Mouse (Mus musculus) lung, postnatal 0 days (tissue): ENCODE measurements around the gene Ifrd2. TPM values are rescaled to one million over a fixed set of nuclear protein-coding genes. Genes with fewer than 3 reads are reported as not detected.

Source experiments
- ATAC-seq: fragments of 200-750 bp; cut with Nextera tagmentation; 2 replicates; pipeline ENCODE4 v1.8.0; 2017; ENCODE audit warnings: moderate library complexity
- DNase-seq: peaks from one replicate; pipeline ENCODE4 v3.0.0-alpha.2; 2016; ENCODE audit warnings: low spot score
- H3K27ac ChIP-seq: fragments of 300-500 bp; sonication (generic); 2 replicates; pipeline ENCODE4 v1.5.1; 2014; ENCODE audit warnings: antibody characterized with exemption, mild to moderate bottlenecking, low read length, mixed read lengths
- H3K27me3 ChIP-seq: fragments of 300-500 bp; sonication (generic); replicated peaks from 2 replicates; pipeline ENCODE4 v1.6.1; 2014; ENCODE audit warnings: low read length, mixed read lengths; ENCODE audit not compliant: insufficient read depth
- H3K36me3 ChIP-seq: fragments of 300-500 bp; sonication (generic); 2 replicates; pipeline ENCODE4 v1.6.1; 2014; ENCODE audit warnings: low read length, mixed read lengths; ENCODE audit not compliant: insufficient read depth
- H3K4me1 ChIP-seq: fragments of 300-500 bp; sonication (generic); 2 replicates; pipeline ENCODE4 v1.6.1; 2014; ENCODE audit warnings: antibody characterized with exemption, low read depth, low read length, mixed read lengths; ENCODE audit not compliant: insufficient read depth
- H3K4me2 ChIP-seq: fragments of 300-500 bp; sonication (generic); replicated peaks from 2 replicates; pipeline ENCODE4 v1.6.1; 2014; ENCODE audit warnings: low read depth, mild to moderate bottlenecking, low read length, moderate library complexity, mixed read lengths
- H3K4me3 ChIP-seq: fragments of 300-500 bp; sonication (generic); 2 replicates; pipeline ENCODE4 v1.5.1; 2014; ENCODE audit warnings: low read depth, low read length
- H3K9ac ChIP-seq: fragments of 300-500 bp; sonication (generic); replicated peaks from 2 replicates; pipeline ENCODE4 v1.6.1; 2014; ENCODE audit warnings: low read depth, mild to moderate bottlenecking
- H3K9me3 ChIP-seq: fragments of 300-500 bp; sonication (generic); 2 replicates; pipeline ENCODE4 v1.6.1; 2016; ENCODE audit warnings: low read length, mixed read lengths
- CTCF ChIP-seq: IDR thresholded peaks from 2 replicates; pipeline ENCODE4 v1.5.1; 2016; ENCODE audit warnings: antibody characterized with exemption, mild to moderate bottlenecking
- EP300 ChIP-seq: IDR thresholded peaks from 2 replicates; pipeline ENCODE4 v1.6.1; 2016; ENCODE audit warnings: antibody characterized with exemption, mild to moderate bottlenecking, control low read depth
- WGBS: fragments of 180-500 bp; shearing (Covaris S2); extraction: QIAGEN DNeasy Blood & Tissue Kit; methylation state at CpG from one replicate; pipeline ENCODE4 v1.1.7; 2014; 5-methylcytosine and 5-hydroxymethylcytosine counted together
- polyA plus RNA-seq: library from polyadenylated mRNA; unstranded; fragments of >200 nt; fragmentation: Nextera tagmentation; extraction: Ambion mirVana; gene quantifications from 2 replicates; pipeline ENCODE4 v1.2.1, GENCODE M21; 2015

Ifrd2 gene
- polyA plus RNA-seq, 1 experiment from 2014 or later = 24.1 TPM

DNA sequence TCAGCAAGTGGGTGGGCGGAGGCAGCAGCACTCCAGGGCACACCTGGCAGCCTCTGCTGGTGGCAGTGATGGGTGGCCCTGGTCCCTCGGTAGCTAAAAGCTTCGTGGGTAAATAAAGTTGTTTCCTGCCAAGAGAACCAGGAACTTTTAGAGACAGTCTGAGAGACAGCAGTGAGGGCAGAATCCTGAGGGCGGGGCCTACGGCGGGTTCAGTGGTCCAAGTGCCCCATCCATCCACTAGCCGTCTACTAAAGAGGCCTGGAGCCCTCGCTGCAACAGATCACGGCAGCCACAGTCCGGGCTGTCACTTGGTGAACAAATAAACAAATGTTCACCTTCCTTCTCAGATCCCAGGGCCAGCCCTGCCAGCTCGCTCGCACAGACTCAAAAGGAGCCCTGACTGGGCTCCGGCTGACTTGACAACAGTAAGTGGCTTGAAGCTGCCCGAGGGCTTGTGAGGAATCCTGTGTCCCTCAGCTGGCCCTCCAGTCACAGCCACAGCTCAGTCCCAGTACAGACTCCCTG, 42.5 kb downstream of the Ifrd2 start:
- peak overlapping the region; percentile 86 for H3K27ac ChIP-seq
- H3K27me3 ChIP-seq = no peaks in the 10 kb centered on the region
- DNase-seq (no peak), ATAC-seq (no peak)
- peaks cover 55% of the 10 kb centered on the region for H3K4me1 ChIP-seq
- no peak for TF ChIP-seq CTCF
- no peak for TF ChIP-seq EP300
- peak overlapping the region; percentile 20; the same call in 1 of the 2 replicates for H3K9ac ChIP-seq
- H3K9me3 ChIP-seq = no peaks in the 10 kb centered on the region
- no peak overlapping the region for H3K4me3 ChIP-seq
- H3K4me2 ChIP-seq = peak overlapping the region; percentile 27
- WGBS = 17% methylated on average over 14 of the region's 14 CpGs
- 0 out of 2 replicates have a peak, but pooled peaks cover 4% of the 10 kb centered on the region for H3K36me3 ChIP-seq

DNA sequence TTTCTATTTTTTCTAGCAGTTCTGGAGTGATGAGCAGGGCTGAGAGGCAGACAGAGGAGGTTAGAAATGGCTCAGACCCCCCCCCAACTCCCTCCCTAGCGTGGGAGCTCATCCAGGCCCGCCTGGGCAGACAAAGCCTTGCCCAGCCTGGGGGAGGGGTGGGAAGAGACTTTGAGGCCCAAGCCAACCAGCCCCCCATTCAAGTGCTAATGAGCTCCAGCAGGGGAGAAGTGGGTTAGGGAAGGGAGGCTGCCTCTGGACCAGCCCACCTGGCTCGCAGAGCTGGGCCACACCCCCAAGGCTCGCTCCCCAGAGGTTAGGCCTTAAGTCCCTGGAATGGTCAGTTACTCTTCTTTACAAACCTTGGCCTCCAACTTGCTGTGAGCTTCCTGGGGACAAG, 43.1 kb downstream of the Ifrd2 start:
- Histone ChIP-seq H3K36me3 (0 out of 2 replicates have a peak, but pooled peaks cover 2% of the 10 kb centered on the region), H3K9me3 (no peaks in the 10 kb centered on the region), H3K4me3 (no peak overlapping the region), H3K9ac (no peak overlapping the region), H3K4me2 (peak overlapping the region; percentile 23; the same call in 1 of the 2 replicates), H3K27me3 (no peaks in the 10 kb centered on the region), H3K4me1 (peaks cover 55% of the 10 kb centered on the region), H3K27ac (peak overlapping the region; percentile 86)
- 16% methylated on average over 4 of the region's 4 CpGs for WGBS
- no peak for TF ChIP-seq CTCF
- TF ChIP-seq EP300 = no peak
- ATAC-seq = no peak
- no peak for DNase-seq

DNA sequence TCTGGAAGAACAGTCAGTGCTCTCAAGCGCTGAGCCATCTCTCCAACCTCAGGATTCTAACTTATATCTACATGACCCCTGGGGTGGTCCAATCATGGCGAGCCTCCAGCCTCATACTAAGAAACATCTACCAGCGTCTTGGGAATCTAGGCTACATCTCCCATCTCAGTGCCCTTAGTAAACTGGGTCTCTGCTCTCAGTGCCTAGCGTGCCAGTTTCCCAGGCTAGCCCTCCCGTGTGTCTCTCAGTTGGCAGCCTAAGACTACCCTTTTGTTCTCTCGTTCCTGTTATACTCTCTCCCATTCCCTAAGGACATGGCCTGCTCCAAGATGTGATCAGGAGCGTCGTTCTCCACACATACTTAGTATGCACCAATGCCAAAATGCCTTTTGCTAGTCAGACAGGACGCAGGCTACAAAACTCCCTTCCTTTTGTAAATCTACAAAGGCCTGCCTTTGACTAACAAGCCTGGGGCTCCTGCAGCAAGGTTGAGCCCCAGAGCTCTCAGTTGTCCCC, 43.9 kb downstream of the Ifrd2 start:
- no peak for DNase-seq
- Histone ChIP-seq H3K27ac (no peak overlapping the region), H3K4me2 (0 out of 2 replicates have a peak overlapping the region, but pooled peaks have one; percentile 17), H3K9me3 (no peaks in the 10 kb centered on the region), H3K4me3 (no peak overlapping the region), H3K4me1 (peaks cover 52% of the 10 kb centered on the region), H3K36me3 (no peaks in the 10 kb centered on the region), H3K27me3 (no peaks in the 10 kb centered on the region), H3K9ac (no peak overlapping the region)
- TF ChIP-seq CTCF = no peak
- no peak for TF ChIP-seq EP300
- WGBS = 68% methylated on average over 9 of the region's 9 CpGs
- ATAC-seq = no peak

DNA sequence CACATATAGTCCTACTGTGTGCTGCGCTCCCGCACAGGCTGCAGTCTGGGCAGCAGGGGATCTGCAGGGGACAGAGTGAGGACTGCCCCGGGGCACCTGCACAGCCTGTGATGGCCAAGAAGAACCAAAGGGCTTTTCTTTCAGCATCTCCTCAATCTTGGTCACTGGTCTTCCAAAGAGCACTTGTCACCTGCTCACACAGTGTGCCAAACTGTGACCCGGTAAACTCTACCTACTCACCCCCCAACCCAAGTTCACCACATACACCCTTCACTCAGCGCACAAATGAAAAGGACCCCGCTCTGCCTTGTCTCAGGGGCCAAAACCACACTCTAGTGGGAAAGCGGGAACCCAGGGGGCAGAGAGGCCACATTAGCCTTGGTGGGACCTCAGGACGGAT, 44.4 kb downstream of the Ifrd2 start:
- Histone ChIP-seq H3K27me3 (no peaks in the 10 kb centered on the region), H3K4me1 (peaks cover 48% of the 10 kb centered on the region), H3K4me2 (peak overlapping the region; percentile 90), H3K36me3 (no peaks in the 10 kb centered on the region), H3K27ac (0 out of 2 replicates have a peak overlapping the region, but pooled peaks have one; percentile 90), H3K4me3 (0 out of 2 replicates have a peak overlapping the region, but pooled peaks have one; percentile 2), H3K9me3 (no peaks in the 10 kb centered on the region), H3K9ac (peak overlapping the region; percentile 96; the same call in 1 of the 2 replicates)
- TF ChIP-seq CTCF (no peak), EP300 (no peak)
- ATAC-seq = no peak
- DNase-seq = no peak
- 87% methylated on average over 8 of the region's 8 CpGs for WGBS

DNA sequence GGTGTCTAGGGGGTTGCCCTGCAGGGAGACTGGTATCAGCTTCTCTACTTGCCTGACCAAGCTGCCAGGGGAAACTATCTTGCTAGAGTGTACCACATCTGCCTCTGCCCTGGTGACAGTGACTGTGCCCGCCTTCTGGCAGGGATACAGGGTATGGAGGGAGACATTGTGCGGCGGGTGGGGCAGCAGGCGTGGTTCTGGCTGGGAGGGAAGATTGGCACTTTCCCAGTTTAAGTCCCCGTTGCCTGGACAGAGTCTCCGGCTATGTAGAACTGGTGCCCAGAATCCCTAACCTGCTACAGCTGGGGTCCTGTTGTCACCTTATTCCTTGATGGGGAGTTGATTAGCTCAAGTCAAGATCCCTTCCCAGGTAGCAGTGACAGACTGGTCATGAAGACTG, 45.0 kb downstream of the Ifrd2 start:
- H3K27me3 ChIP-seq = no peaks in the 10 kb centered on the region
- peak overlapping the region; percentile 96 for H3K9ac ChIP-seq
- peak; percentile 67 for DNase-seq
- no peak for TF ChIP-seq CTCF
- no peak for TF ChIP-seq EP300
- no peak for ATAC-seq
- peaks cover 42% of the 10 kb centered on the region for H3K4me1 ChIP-seq
- H3K4me3 ChIP-seq = peak overlapping the region; percentile 90
- H3K27ac ChIP-seq = peak overlapping the region; percentile 90
- H3K9me3 ChIP-seq = no peaks in the 10 kb centered on the region
- WGBS = 29% methylated on average over 6 of the region's 6 CpGs
- no peaks in the 10 kb centered on the region for H3K36me3 ChIP-seq
- peak overlapping the region; percentile 90 for H3K4me2 ChIP-seq

DNA sequence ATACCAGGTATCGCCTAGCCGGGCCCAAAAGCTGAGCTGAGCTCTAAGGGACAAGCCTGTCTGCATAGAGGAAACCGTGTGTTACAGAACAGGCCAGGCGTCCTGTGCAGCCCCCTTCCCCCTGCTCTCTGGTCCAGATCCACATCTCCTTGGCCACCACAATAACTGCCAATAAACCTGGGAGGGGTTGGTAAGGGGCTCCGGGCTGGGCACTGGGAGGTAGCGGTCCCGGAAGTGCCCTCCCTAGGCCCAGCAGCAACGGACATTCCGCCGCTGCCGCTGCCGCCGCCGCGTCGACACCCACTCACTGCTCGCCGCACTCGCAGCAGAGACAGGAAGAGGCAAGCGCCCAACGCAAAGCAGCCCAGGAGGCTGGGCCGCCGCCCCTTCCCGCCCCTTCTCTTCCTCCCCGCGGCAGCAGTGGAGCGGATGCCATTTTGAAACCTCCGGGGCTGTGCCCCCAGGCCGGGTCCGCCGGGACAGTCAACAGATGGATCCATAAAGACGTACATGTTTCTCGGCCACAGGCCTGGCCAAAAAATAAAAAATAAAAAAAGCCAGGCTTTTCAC, 45.7 kb downstream of the Ifrd2 start:
- Histone ChIP-seq H3K9me3 (no peaks in the 10 kb centered on the region), H3K9ac (peak overlapping the region; percentile 96), H3K27me3 (no peaks in the 10 kb centered on the region), H3K4me1 (peaks cover 38% of the 10 kb centered on the region), H3K4me3 (peak overlapping the region; percentile 90), H3K36me3 (no peaks in the 10 kb centered on the region), H3K27ac (peak overlapping the region; percentile 90), H3K4me2 (peak overlapping the region; percentile 90)
- ATAC-seq = peak; percentile 58
- DNase-seq = peak; percentile 94
- WGBS = 1% methylated on average over 31 of the region's 33 CpGs
- TF ChIP-seq CTCF (no peak), EP300 (peak; percentile 58; the same call in 1 of the 2 replicates)
